Mouse (Mus musculus): ENCODE data around the gene Tmem230.

DNA sequence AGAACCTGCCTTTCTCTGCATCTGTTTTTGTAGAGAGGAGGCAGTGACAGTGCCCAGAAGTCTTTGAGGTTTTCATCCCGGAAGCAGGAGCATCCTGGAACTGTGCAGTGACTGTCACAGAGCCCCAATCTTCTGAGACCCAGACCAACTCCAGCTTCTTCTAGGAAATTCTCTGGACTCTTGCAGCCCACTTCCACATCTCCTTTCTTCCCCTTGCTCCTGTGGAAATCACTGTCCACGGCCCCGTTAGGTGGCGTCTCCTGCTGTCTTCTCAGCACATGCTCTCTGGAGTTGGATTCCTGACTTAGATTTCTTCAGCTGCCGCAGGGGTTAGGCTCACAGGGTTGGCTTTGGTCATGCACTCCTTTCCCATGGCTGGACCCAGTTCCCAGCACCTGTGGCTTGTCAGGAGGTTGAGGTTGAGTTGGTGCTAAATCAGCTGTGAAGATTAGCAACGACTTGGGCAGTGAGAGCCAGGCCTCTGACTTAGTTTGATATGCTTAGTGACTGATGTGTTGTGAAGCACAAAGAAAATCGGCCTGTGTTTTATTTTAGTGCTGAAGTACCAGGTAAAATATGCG, 30.8 kb upstream of the Tmem230 start:
- no peak for TF ChIP-seq CTCF (IDR thresholded peaks at IDR 0.05; ENCODE audit: insufficient read depth, low read length)
- no peak for TF ChIP-seq POLR2A (IDR thresholded peaks at IDR 0.05; ENCODE audit: borderline replicate concordance, extremely low read depth, low read depth, low read length)

All from lung, adult 2 months (tissue).